Mouse (Mus musculus): ENCODE measurements around the gene Dnah10. TPM values are rescaled to one million over a fixed set of nuclear protein-coding genes. Genes with fewer than 3 reads are reported as not detected.

Dnah10 gene
- total and polyA plus RNA-seq, 2 experiments from 2014 or later = 0.19 to 1.8 TPM

- H3K4me1 ChIP-seq (ENCODE audit: insufficient read depth, low read length) = no peaks in the 10 kb centered on the region
- no peak overlapping the region for H3K4me3 ChIP-seq (ENCODE audit: low read depth, low read length)
- H3K4me2 ChIP-seq (ENCODE audit: low read depth, low read length, poor library complexity, severe bottlenecking) = no peak overlapping the region
- H3K9ac ChIP-seq (replicated peaks; ENCODE audit: low read length, poor library complexity, severe bottlenecking) = no peak overlapping the region
- no peaks in the 10 kb centered on the region for H3K36me3 ChIP-seq (ENCODE audit: insufficient read depth, low read length)
- WGBS = 60% methylated on average over 5 of the region's 5 CpGs
- ATAC-seq (ENCODE audit: low FRiP score) = no peak
- no peak overlapping the region for H3K27ac ChIP-seq (ENCODE audit: low read depth, low read length)
- TF ChIP-seq CTCF (IDR thresholded peaks at IDR 0.05) = no peak
- peaks cover 4% of the 10 kb centered on the region; the same call in 1 of the 2 replicates for H3K9me3 ChIP-seq (ENCODE audit: low read length)
- peak; percentile 46 for DNase-seq (ENCODE audit: low spot score)
- H3K27me3 ChIP-seq (ENCODE audit: insufficient read depth, low read length) = no peaks in the 10 kb centered on the region
These were observed 89.9 kb downstream of the Dnah10 start for GRCm38 (mm10) chr5:124814797-124815196.

- DNase-seq (ENCODE audit: low spot score) (no peak), ATAC-seq (ENCODE audit: low FRiP score) (no peak)
- H3K9me3 ChIP-seq (ENCODE audit: low read length) = peaks cover 4% of the 10 kb centered on the region; the same call in 1 of the 2 replicates
- WGBS = 92% methylated on average over 15 of the region's 15 CpGs
- no peak overlapping the region for H3K4me2 ChIP-seq (ENCODE audit: low read depth, low read length, poor library complexity, severe bottlenecking)
- TF ChIP-seq CTCF (IDR thresholded peaks at IDR 0.05) = no peak
- H3K4me1 ChIP-seq (ENCODE audit: insufficient read depth, low read length) = no peaks in the 10 kb centered on the region
- no peak overlapping the region for H3K4me3 ChIP-seq (ENCODE audit: low read depth, low read length)
- no peak overlapping the region for H3K27ac ChIP-seq (ENCODE audit: low read depth, low read length)
- no peaks in the 10 kb centered on the region for H3K27me3 ChIP-seq (ENCODE audit: insufficient read depth, low read length)
- no peaks in the 10 kb centered on the region for H3K36me3 ChIP-seq (ENCODE audit: insufficient read depth, low read length)
- H3K9ac ChIP-seq (replicated peaks; ENCODE audit: low read length, poor library complexity, severe bottlenecking) = no peak overlapping the region
These were observed 92.2 kb downstream of the Dnah10 start for GRCm38 (mm10) chr5:124817050-124817449.

DNA sequence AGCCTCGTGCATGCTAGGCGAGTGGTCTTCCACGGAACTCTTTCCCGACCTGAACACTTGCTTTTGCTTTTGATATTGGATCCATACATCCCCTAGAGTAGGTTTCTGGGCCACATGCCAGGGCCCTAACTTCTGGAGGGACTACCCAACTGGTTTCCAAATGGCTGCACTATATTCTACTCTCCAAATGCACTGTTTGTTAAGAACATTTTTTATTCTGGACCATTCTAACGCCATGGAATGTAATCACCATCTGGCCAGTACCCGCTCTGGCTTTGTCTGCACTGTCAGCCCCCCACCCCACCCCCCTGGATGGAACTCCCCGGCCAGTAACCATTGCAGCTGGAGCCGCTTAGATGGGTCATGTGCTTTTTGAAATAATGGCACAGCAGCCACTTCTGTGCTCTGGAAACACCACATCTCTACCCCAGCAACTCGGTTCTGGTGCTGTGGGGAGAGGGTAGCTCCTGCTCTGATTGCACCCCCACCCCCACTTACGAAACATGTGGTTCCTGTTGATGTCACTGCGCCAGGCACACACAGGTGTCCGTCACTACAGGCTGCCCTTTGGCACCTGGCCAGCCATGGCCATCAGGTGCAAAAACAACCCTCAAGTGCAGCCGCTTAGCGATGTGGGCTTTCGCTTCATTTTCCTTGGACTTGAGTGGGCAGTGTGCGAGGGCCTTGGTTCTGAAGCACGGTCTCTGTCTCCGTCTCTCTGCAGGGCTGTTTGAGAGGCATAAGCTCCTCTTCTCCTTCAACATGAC, 97.4 kb downstream of the Dnah10 start:
- DNase-seq (ENCODE audit: low spot score) = no peak
- H3K4me1 ChIP-seq (ENCODE audit: insufficient read depth, low read length) = no peaks in the 10 kb centered on the region
- H3K27ac ChIP-seq (ENCODE audit: low read depth, low read length) = no peak overlapping the region
- no peaks in the 10 kb centered on the region for H3K27me3 ChIP-seq (ENCODE audit: insufficient read depth, low read length)
- no peaks in the 10 kb centered on the region for H3K36me3 ChIP-seq (ENCODE audit: insufficient read depth, low read length)
- H3K9me3 ChIP-seq (ENCODE audit: low read length) = peaks cover 4% of the 10 kb centered on the region; the same call in 1 of the 2 replicates
- 81% methylated on average over 18 of the region's 18 CpGs for WGBS
- TF ChIP-seq CTCF (IDR thresholded peaks at IDR 0.05) = no peak
- H3K4me2 ChIP-seq (ENCODE audit: low read depth, low read length, poor library complexity, severe bottlenecking) = no peak overlapping the region
- no peak overlapping the region for H3K4me3 ChIP-seq (ENCODE audit: low read depth, low read length)
- no peak for ATAC-seq (ENCODE audit: low FRiP score)
- no peak overlapping the region for H3K9ac ChIP-seq (replicated peaks; ENCODE audit: low read length, poor library complexity, severe bottlenecking)

DNA sequence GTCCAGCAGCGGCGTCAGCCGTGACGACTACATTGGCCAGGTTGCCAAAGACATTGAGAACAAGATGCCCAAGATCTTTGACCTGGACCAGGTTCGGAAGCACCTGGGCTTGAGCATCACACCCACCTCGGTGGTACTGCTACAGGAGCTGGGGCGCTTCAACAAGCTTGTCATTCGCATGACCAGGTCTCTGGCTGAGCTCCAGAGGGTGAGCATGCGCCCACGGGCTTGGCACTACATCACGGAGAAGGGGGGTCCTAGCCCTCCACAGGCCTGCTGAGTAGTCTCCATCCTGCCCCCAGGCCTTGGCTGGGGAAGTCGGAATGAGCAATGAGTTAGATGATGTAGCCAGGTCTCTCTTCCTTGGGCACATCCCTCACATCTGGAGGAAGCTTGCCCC, 105.4 kb downstream of the Dnah10 start:
- 92% methylated on average over 12 of the region's 12 CpGs for WGBS
- DNase-seq (ENCODE audit: low spot score) = no peak
- H3K27ac ChIP-seq (ENCODE audit: low read depth, low read length) = no peak overlapping the region
- H3K27me3 ChIP-seq (ENCODE audit: insufficient read depth, low read length) = no peaks in the 10 kb centered on the region
- H3K4me2 ChIP-seq (ENCODE audit: low read depth, low read length, poor library complexity, severe bottlenecking) = no peak overlapping the region
- no peak for TF ChIP-seq CTCF (IDR thresholded peaks at IDR 0.05)
- no peak for ATAC-seq (ENCODE audit: low FRiP score)
- H3K4me3 ChIP-seq (ENCODE audit: low read depth, low read length) = no peak overlapping the region
- H3K9me3 ChIP-seq (ENCODE audit: low read length) = no peaks in the 10 kb centered on the region
- H3K36me3 ChIP-seq (ENCODE audit: insufficient read depth, low read length) = peaks cover 26% of the 10 kb centered on the region
- no peaks in the 10 kb centered on the region for H3K4me1 ChIP-seq (ENCODE audit: insufficient read depth, low read length)
- H3K9ac ChIP-seq (replicated peaks; ENCODE audit: low read length, poor library complexity, severe bottlenecking) = no peak overlapping the region

DNA sequence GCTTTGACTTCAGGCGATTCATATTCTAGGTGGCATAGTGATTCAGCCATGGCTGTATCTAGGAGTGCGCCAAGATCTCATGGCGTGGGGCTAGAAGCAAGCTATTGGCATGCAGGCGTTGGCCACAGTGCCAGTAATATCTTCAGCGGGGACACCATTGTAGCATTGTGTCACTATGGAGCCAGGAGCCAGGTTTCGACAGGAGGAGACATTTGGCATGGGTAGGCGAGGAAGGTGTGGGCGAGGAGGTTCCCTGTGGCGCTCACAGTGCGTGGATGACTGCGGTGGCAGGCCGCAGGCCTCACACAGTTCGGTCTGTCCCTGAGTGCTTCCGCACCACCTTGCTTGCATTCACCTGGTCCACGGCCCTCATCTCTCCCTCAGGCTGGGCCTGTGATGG, 110.3 kb downstream of the Dnah10 start:
- Histone ChIP-seq H3K9ac (replicated peaks; ENCODE audit: low read length, poor library complexity, severe bottlenecking) (no peak overlapping the region), H3K9me3 (ENCODE audit: low read length) (no peaks in the 10 kb centered on the region), H3K36me3 (ENCODE audit: insufficient read depth, low read length) (peaks cover 67% of the 10 kb centered on the region), H3K27ac (ENCODE audit: low read depth, low read length) (no peak overlapping the region), H3K27me3 (ENCODE audit: insufficient read depth, low read length) (no peaks in the 10 kb centered on the region), H3K4me1 (ENCODE audit: insufficient read depth, low read length) (no peaks in the 10 kb centered on the region), H3K4me2 (ENCODE audit: low read depth, low read length, poor library complexity, severe bottlenecking) (no peak overlapping the region), H3K4me3 (ENCODE audit: low read depth, low read length) (no peak overlapping the region)
- DNase-seq (ENCODE audit: low spot score) (no peak), ATAC-seq (ENCODE audit: low FRiP score) (no peak)
- TF ChIP-seq CTCF (IDR thresholded peaks at IDR 0.05) = no peak
- WGBS = 94% methylated on average over 15 of the region's 15 CpGs

DNA sequence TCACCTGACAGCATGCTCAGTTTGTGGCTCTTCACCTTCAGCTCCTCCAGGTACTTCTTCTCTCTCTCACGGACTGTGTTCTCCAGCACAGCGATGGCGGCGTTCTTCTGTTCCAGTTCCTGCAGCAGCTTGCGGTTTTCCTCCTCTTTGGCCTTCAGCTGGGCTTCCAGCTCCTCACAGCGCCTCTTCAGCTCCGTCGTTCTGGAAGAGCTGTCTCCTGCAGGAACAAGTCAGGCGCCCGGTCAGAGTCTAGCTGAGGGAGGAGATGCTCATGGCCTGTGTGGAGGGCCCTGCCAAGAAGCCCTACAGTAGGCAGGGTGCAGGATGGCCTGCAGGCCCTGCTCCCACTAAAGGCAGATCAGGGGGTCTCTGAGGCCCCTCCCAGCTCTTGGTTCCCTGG, 111.2 kb downstream of the Dnah10 start:
- no peaks in the 10 kb centered on the region for H3K9me3 ChIP-seq (ENCODE audit: low read length)
- H3K9ac ChIP-seq (replicated peaks; ENCODE audit: low read length, poor library complexity, severe bottlenecking) = no peak overlapping the region
- no peak overlapping the region for H3K4me2 ChIP-seq (ENCODE audit: low read depth, low read length, poor library complexity, severe bottlenecking)
- H3K27me3 ChIP-seq (ENCODE audit: insufficient read depth, low read length) = no peaks in the 10 kb centered on the region
- H3K4me1 ChIP-seq (ENCODE audit: insufficient read depth, low read length) = no peaks in the 10 kb centered on the region
- ATAC-seq (ENCODE audit: low FRiP score) = no peak
- no peak for TF ChIP-seq CTCF (IDR thresholded peaks at IDR 0.05)
- 88% methylated on average over 10 of the region's 10 CpGs for WGBS
- no peak overlapping the region for H3K27ac ChIP-seq (ENCODE audit: low read depth, low read length)
- H3K4me3 ChIP-seq (ENCODE audit: low read depth, low read length) = no peak overlapping the region
- H3K36me3 ChIP-seq (ENCODE audit: insufficient read depth, low read length) = peaks cover 67% of the 10 kb centered on the region
- DNase-seq (ENCODE audit: low spot score) = no peak
